Mouse (Mus musculus): Measurements from ENCODE around the gene Atoh8. TPM values are rescaled to one million over a fixed set of nuclear protein-coding genes. Genes with fewer than 3 reads are reported as not detected.

The Atoh8 gene
- total RNA-seq, 2 experiments from 2014 or later, result 3.1 to 3.2 TPM

DNA sequence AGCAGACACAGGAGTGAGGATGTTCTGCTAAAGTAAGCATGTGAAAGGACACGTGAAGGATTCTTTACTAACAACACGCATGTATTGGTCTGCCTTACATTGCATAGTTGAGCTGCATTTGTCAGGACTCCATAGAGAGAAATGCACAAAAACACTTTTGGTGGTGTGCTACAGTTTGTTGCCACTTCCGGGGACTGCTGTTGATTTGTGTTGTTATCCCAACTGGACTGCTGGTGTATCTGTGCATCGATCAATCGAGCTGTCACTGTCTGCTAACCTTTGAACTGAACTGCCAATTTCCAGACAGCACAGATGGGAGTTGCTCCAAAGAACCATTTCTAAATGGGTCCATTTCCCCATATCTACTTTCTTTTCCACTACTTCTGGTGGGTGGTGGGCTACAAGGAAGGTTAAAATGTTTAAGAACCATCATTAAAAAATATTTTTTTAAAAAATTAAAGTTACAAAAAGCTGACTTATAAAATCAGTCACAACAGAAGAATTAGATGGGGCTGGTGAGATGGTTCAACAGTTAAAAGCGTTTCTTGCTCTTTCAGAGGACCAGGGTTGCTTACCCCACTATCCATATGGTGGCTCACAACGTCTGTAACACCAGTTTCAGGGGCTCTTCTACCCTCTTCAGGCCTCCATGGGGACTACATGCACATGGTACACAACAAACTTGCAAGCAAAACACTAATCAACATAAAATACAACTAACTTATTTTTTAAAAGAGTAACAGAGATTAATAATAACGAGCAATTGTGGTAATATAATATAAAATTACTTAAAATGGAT is 76.2 kb downstream of the Atoh8 start:
- no peak for DNase-seq

Other genes starting within 250 kb of the Atoh8 start
- gene St3gal5, start 138.0 kb downstream of the Atoh8 start, total RNA-seq (2021), result 100 to 1,000 TPM; 109 to 295 TPM
- gene Sftpb, start 69.0 kb upstream of the Atoh8 start, total RNA-seq (2021), result not detected
- 10 to 100 TPM; 29.5 to 35.1 TPM for gene Usp39, start 109.6 kb upstream of the Atoh8 start, total RNA-seq (2021)
- gene 0610030E20Rik, start 111.7 kb upstream of the Atoh8 start, total RNA-seq (2021), result 10 to 100 TPM; 24.1 to 30.5 TPM
- gene Tmem150a, start 119.9 kb upstream of the Atoh8 start, total RNA-seq (2021), result 10 to 100 TPM; 19.5 to 22.5 TPM
- gene Rnf181, start 131.4 kb upstream of the Atoh8 start, total RNA-seq (2021), result 100 to 1,000 TPM; 258 to 471 TPM
- 10 to 100 TPM; 35.1 to 38.5 TPM for gene Vamp5, start 144.9 kb upstream of the Atoh8 start, total RNA-seq (2021)
- gene Vamp8, start 155.1 kb upstream of the Atoh8 start, total RNA-seq (2021), result 100 to 1,000 TPM; 104 to 156 TPM
- gene Ggcx, start 178.7 kb upstream of the Atoh8 start, total RNA-seq (2021), result 10 to 100 TPM; 49.4 to 69.6 TPM
- 100 to 1,000 TPM; 227 to 350 TPM for gene Mat2a, start 204.0 kb upstream of the Atoh8 start, total RNA-seq (2021)

Data from adrenal gland, postnatal 36 days (tissue).